23 mouse cellular contexts compared by ENCODE assay signal in the genomic region with DNA sequence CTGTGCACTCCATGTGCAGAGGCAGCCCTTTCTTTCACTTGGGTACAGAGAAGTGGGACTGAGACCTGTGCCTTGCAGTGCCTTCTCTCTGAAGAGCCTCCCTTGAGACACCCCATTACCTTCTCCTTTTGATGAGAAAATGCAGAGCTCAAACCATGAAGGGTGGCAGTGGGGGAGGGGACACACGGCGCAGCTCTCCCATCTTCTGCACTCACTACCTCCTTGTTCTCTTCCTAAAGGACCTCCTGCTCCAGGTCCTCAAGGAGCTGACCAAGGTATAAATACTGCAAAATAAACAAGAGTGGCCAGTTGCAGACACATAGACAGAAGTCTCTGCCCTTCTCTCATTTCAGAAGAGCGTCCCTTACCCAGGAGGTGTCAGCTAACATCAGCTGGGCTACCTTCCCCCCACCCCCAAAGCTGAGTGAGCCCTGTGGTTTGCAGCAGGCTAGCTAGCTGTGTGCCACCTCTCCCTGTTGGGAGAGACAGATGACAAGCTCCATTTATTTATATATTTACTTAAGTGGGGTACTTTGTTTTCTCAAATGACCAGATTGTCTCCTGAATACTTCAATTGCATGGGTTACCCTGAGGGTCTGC.
DNase-seq lines count a peak whose midpoint lies in the region; ATAC-seq and TF ChIP-seq lines count a peak whose summit lies in the region.
"Had no signal": no experiment of that assay in that cellular context is flagged by ENCODE, and none has a peak within 500 bp of the region (broad histone marks: within the 10 kb centered on the region; RNA-seq: fewer than 3 reads in every experiment).

No protein-coding gene starts in this region.

- ATAC-seq in kidney, embryonic 14.5 days (ENCODE audit: low FRiP score, low TSS enrichment): peak; percentile 67
- ATAC-seq in forebrain, embryonic 15.5 days (replicated peaks): no peak
- ATAC-seq: hindbrain, embryonic 16.5 days; intestine, embryonic 15.5 days had no signal

- no peak overlapping the region for H3K4me3 ChIP-seq in kidney, embryonic 14.5 days (ENCODE audit: low read length)
- H3K4me3 ChIP-seq in thymus, adult 2 months (ENCODE audit: control insufficient read depth, insufficient read depth, low read length): no peak overlapping the region
- H3K4me3 ChIP-seq in forebrain, embryonic 15.5 days: no peak overlapping the region
- H3K4me3 ChIP-seq: embryonic facial prominence, embryonic 12.5 days; hindbrain, embryonic 10.5 days; intestine, embryonic 15.5 days; limb, embryonic 10.5 days; liver, embryonic 15.5 days; neural tube, embryonic 12.5 days had no signal

- H3K9me3 ChIP-seq in kidney, embryonic 14.5 days (ENCODE audit: control insufficient read depth, low read length): no peaks in the 10 kb centered on the region
- H3K9me3 ChIP-seq in forebrain, embryonic 15.5 days: no peaks in the 10 kb centered on the region
- H3K9me3 ChIP-seq: embryonic facial prominence, embryonic 12.5 days; hindbrain, embryonic 10.5 days; intestine, embryonic 15.5 days; limb, embryonic 10.5 days; liver, embryonic 15.5 days; neural tube, embryonic 12.5 days had no signal

- H3K4me1 ChIP-seq in kidney, embryonic 14.5 days (ENCODE audit: control insufficient read depth, insufficient read depth, low read length): 0 out of 2 replicates have a peak, but pooled peaks cover 7% of the 10 kb centered on the region
- H3K4me1 ChIP-seq in thymus, adult 2 months (replicated peaks; ENCODE audit: control insufficient read depth, insufficient read depth, low read length): peaks cover 33% of the 10 kb centered on the region
- H3K4me1 ChIP-seq in forebrain, embryonic 15.5 days: no peaks in the 10 kb centered on the region
- H3K4me1 ChIP-seq: intestine, embryonic 15.5 days had no signal

- H3K27me3 ChIP-seq in kidney, embryonic 14.5 days (ENCODE audit: control insufficient read depth, insufficient read depth, low read length): no peaks in the 10 kb centered on the region
- no peaks in the 10 kb centered on the region for H3K27me3 ChIP-seq in thymus, adult 2 months (ENCODE audit: control insufficient read depth, insufficient read depth, low read length)
- no peaks in the 10 kb centered on the region for H3K27me3 ChIP-seq in forebrain, embryonic 15.5 days
- H3K27me3 ChIP-seq: embryonic facial prominence, embryonic 12.5 days; intestine, embryonic 15.5 days; liver, embryonic 15.5 days; neural tube, embryonic 12.5 days had no signal

- WGBS in kidney, embryonic 14.5 days: 28% methylated on average over 3 of the region's 3 CpGs
- WGBS in thymus, adult 2 months: 55% methylated on average over 3 of the region's 3 CpGs
- WGBS in forebrain, embryonic 15.5 days: 85% methylated on average over 3 of the region's 3 CpGs

- H3K36me3 ChIP-seq in kidney, embryonic 14.5 days (ENCODE audit: control insufficient read depth, insufficient read depth, low read length): peaks cover 6% of the 10 kb centered on the region; the same call in 1 of the 2 replicates
- peaks cover 7% of the 10 kb centered on the region for H3K36me3 ChIP-seq in thymus, adult 2 months (ENCODE audit: control insufficient read depth, insufficient read depth, low read length)
- no peaks in the 10 kb centered on the region for H3K36me3 ChIP-seq in forebrain, embryonic 15.5 days
- H3K36me3 ChIP-seq: intestine, embryonic 15.5 days; liver, embryonic 15.5 days; neural tube, embryonic 12.5 days had no signal

- H3K27ac ChIP-seq in kidney, embryonic 14.5 days (ENCODE audit: low read depth, low read length): no peak overlapping the region
- no peak overlapping the region for H3K27ac ChIP-seq in thymus, adult 2 months (ENCODE audit: control insufficient read depth, insufficient read depth, low read length)
- H3K27ac ChIP-seq in forebrain, embryonic 15.5 days (replicated peaks): no peak overlapping the region
- H3K27ac ChIP-seq: embryonic facial prominence, embryonic 12.5 days; hindbrain, embryonic 10.5 days; intestine, embryonic 15.5 days; limb, embryonic 10.5 days; liver, embryonic 15.5 days; neural tube, embryonic 12.5 days had no signal

- no peak overlapping the region for H3K4me2 ChIP-seq in kidney, embryonic 14.5 days (replicated peaks; ENCODE audit: low read depth, low read length)
- no peak overlapping the region for H3K4me2 ChIP-seq in forebrain, embryonic 15.5 days (replicated peaks)
- H3K4me2 ChIP-seq: embryonic facial prominence, embryonic 12.5 days; heart, embryonic 11.5 days; intestine, embryonic 15.5 days; liver, embryonic 15.5 days; neural tube, embryonic 12.5 days had no signal

- H3K9ac ChIP-seq in kidney, embryonic 14.5 days (ENCODE audit: low read depth, low read length): no peak overlapping the region
- H3K9ac ChIP-seq in forebrain, embryonic 15.5 days (replicated peaks): no peak overlapping the region
- H3K9ac ChIP-seq: embryonic facial prominence, embryonic 12.5 days; intestine, embryonic 15.5 days; liver, embryonic 15.5 days; neural tube, embryonic 12.5 days had no signal

- no peak for TF ChIP-seq POLR2A in thymus, adult 2 months (IDR thresholded peaks at IDR 0.05; ENCODE audit: control insufficient read depth, extremely low read depth, insufficient read depth, low read length, poor library complexity)

- no peak for TF ChIP-seq CTCF in thymus, adult 2 months (IDR thresholded peaks at IDR 0.05; ENCODE audit: borderline replicate concordance, control insufficient read depth, extremely low read depth, insufficient read depth, low read length, poor library complexity)

- no peak for DNase-seq in kidney, postnatal 10 days
- DNase-seq in thymus, adult 2 months: peak; percentile 39
- DNase-seq in thymus, adult 18-20 months: no peak
- peak; percentile 30 for DNase-seq in thymus, postnatal 0 days (ENCODE audit: low spot score)
- no peak for DNase-seq in testis, postnatal 10 days (ENCODE audit: low spot score)
- DNase-seq: adrenal gland, adult 2 months; cerebellum, adult 11-12 months; kidney, adult 9 months; liver; lung, postnatal 4 days; midbrain, embryonic 14.5 days; retina, postnatal 1 day; right cerebral cortex, postnatal 25 days had no signal

Comparison
In these comparisons a context has a peak if more than half of its experiments do, and no peak if none do; other contexts are left out.
1. DNase-seq: peak in thymus, adult 2 months (single experiment) and thymus, postnatal 0 days (single experiment); none in kidney, postnatal 10 days (single experiment), thymus, adult 18-20 months (0 of 2) and testis, postnatal 10 days (single experiment).